Mouse (Mus musculus) hindbrain, embryonic 16.5 days (tissue): ENCODE results near the gene Gm3448. TPM values are rescaled to one million over a fixed set of nuclear protein-coding genes. Genes with fewer than 3 reads are reported as not detected.
"Not testable (repeated sequence)": the region's sequence is repeated elsewhere in the genome, so short reads cannot be mapped to it uniquely, and the experiment has no call there.

ENCODE experiments used
- ATAC-seq: fragments of 200-750 bp; cut with Nextera tagmentation; 2 replicates; pipeline ENCODE4 v1.8.0; 2017; ENCODE audit warnings: moderate TSS enrichment, moderate library complexity
- H3K27ac ChIP-seq: fragments of 300-500 bp; sonication (generic); 2 replicates; pipeline ENCODE4 v1.5.1; 2014; ENCODE audit warnings: low read depth, mild to moderate bottlenecking, control low read depth, low read length, moderate library complexity
- H3K27me3 ChIP-seq: fragments of 300-500 bp; sonication (generic); replicated peaks from 2 replicates; pipeline ENCODE4 v1.6.1; 2014; ENCODE audit warnings: low read length; ENCODE audit not compliant: control insufficient read depth, insufficient read depth
- H3K36me3 ChIP-seq: fragments of 300-500 bp; sonication (generic); 2 replicates; pipeline ENCODE4 v1.6.1; 2014; ENCODE audit warnings: mild to moderate bottlenecking, low read length, moderate library complexity, mixed read lengths; ENCODE audit not compliant: control insufficient read depth, insufficient read depth
- H3K4me1 ChIP-seq: fragments of 300-500 bp; sonication (generic); 2 replicates; pipeline ENCODE4 v1.6.1; 2014; ENCODE audit warnings: low read depth, low read length; ENCODE audit not compliant: control insufficient read depth, insufficient read depth
- H3K4me2 ChIP-seq: fragments of 300-500 bp; sonication (generic); 2 replicates; pipeline ENCODE4 v1.6.1; 2014; ENCODE audit warnings: mild to moderate bottlenecking, low read length, control low read depth, moderate library complexity
- H3K4me3 ChIP-seq: fragments of 300-500 bp; sonication (generic); 2 replicates; pipeline ENCODE4 v1.5.1; 2014; ENCODE audit warnings: mild to moderate bottlenecking, low read length, control low read depth, moderate library complexity
- H3K9ac ChIP-seq: fragments of 300-500 bp; sonication (generic); 2 replicates; pipeline ENCODE4 v1.6.1; 2014; ENCODE audit warnings: low read depth, mild to moderate bottlenecking, control low read depth, low read length, moderate library complexity
- H3K9me3 ChIP-seq: fragments of 300-500 bp; sonication (generic); 2 replicates; pipeline ENCODE4 v1.6.1; 2014; ENCODE audit warnings: mild to moderate bottlenecking, low read length, moderate library complexity; ENCODE audit not compliant: control insufficient read depth
- WGBS: fragments of 180-500 bp; shearing (Covaris S2); extraction: QIAGEN DNeasy Blood & Tissue Kit; methylation state at CpG from one replicate; pipeline ENCODE4 v1.1.7; 2014; 5-methylcytosine and 5-hydroxymethylcytosine counted together
- polyA plus RNA-seq: library from polyadenylated mRNA; unstranded; fragments of >200 nt; fragmentation: Nextera tagmentation; extraction: Ambion mirVana; gene quantifications from 2 replicates; pipeline ENCODE4 v1.2.1, GENCODE M21; 2015

Gene Gm3448
- polyA plus RNA-seq, 1 experiment from 2014 or later, result 3.7 TPM

GRCm38 (mm10) chr17:14977718-14978361 is 63.5 kb downstream of the Gm3448 start:
- H3K4me3 ChIP-seq, H3K9ac ChIP-seq, H3K4me1 ChIP-seq, H3K36me3 ChIP-seq, H3K27me3 ChIP-seq, H3K9me3 ChIP-seq, H3K4me2 ChIP-seq, ATAC-seq, H3K27ac ChIP-seq: not testable (repeated sequence)
- 3% methylated on average over 4 of the region's 7 CpGs for WGBS

GRCm38 (mm10) chr17:14968373-14968913 is 72.9 kb downstream of the Gm3448 start:
- H3K27me3 ChIP-seq, H3K9me3 ChIP-seq, H3K4me2 ChIP-seq, ATAC-seq, H3K9ac ChIP-seq, H3K36me3 ChIP-seq, H3K4me3 ChIP-seq, H3K4me1 ChIP-seq, H3K27ac ChIP-seq: not testable (repeated sequence)
- no CpG with 5 or more reads among the region's 6 CpGs for WGBS

- H3K4me3 ChIP-seq, H3K4me1 ChIP-seq, H3K27ac ChIP-seq, H3K4me2 ChIP-seq, H3K9ac ChIP-seq, H3K27me3 ChIP-seq, H3K9me3 ChIP-seq, H3K36me3 ChIP-seq: not testable (repeated sequence)
- WGBS, result no CpG with 5 or more reads among the region's 44 CpGs
- peak; percentile 95 for ATAC-seq
Measured at GRCm38 (mm10) chr17:14961557-14962154, 79.7 kb downstream of the Gm3448 start.

GRCm38 (mm10) chr17:14960951-14961556 is 80.3 kb downstream of the Gm3448 start, which contains the start of gene Phf10:
TSS of gene Phf10 (minus strand) at chr17:14961273.
- not testable (repeated sequence) for H3K27me3 ChIP-seq, H3K36me3 ChIP-seq, H3K9me3 ChIP-seq, H3K4me1 ChIP-seq
- under 1% methylated on average over 40 of the region's 100 CpGs for WGBS
- peak within 1 kb of the TSS; percentile 72 for H3K4me3 ChIP-seq
- peak within 1 kb of the TSS; percentile 80 for H3K9ac ChIP-seq
- peak within 1 kb of the TSS; percentile 67; the same call in 1 of the 2 replicates for H3K27ac ChIP-seq
- H3K4me2 ChIP-seq, result peak within 1 kb of the TSS; percentile 99
- peak; percentile 82 for ATAC-seq

- Histone ChIP-seq H3K4me1 (peaks cover 6% of the 10 kb centered on the region), H3K4me2 (peak overlapping the region; percentile 99), H3K4me3 (peak overlapping the region; percentile 72), H3K36me3 (no peaks in the 10 kb centered on the region), H3K27me3 (no peaks in the 10 kb centered on the region), H3K27ac (no peak overlapping the region), H3K9me3 (no peaks in the 10 kb centered on the region), H3K9ac (peak overlapping the region; percentile 80)
- peak; percentile 3; the same call in 1 of the 2 replicates for ATAC-seq
- under 1% methylated on average over 8 of the region's 23 CpGs for WGBS
Measured at GRCm38 (mm10) chr17:14960520-14960919, 80.8 kb downstream of the Gm3448 start.

GRCm38 (mm10) chr17:14959979-14960378 is 81.4 kb downstream of the Gm3448 start:
- 14% methylated on average over 3 of the region's 3 CpGs for WGBS
- H3K4me2 ChIP-seq, result peak overlapping the region; percentile 49
- peaks cover 6% of the 10 kb centered on the region for H3K4me1 ChIP-seq
- H3K9ac ChIP-seq, result peak overlapping the region; percentile 6; the same call in 1 of the 2 replicates
- no peaks in the 10 kb centered on the region for H3K27me3 ChIP-seq
- no peak for ATAC-seq
- H3K36me3 ChIP-seq, result no peaks in the 10 kb centered on the region
- no peak overlapping the region for H3K27ac ChIP-seq
- no peaks in the 10 kb centered on the region for H3K9me3 ChIP-seq
- H3K4me3 ChIP-seq, result peak overlapping the region; percentile 7; the same call in 1 of the 2 replicates

- H3K36me3 ChIP-seq, result peaks cover 6% of the 10 kb centered on the region
- H3K9me3 ChIP-seq, result no peaks in the 10 kb centered on the region
- no peaks in the 10 kb centered on the region for H3K27me3 ChIP-seq
- no peak overlapping the region for H3K4me3 ChIP-seq
- H3K9ac ChIP-seq, result no peak overlapping the region
- 90% methylated on average over 5 of the region's 5 CpGs for WGBS
- peaks cover 6% of the 10 kb centered on the region for H3K4me1 ChIP-seq
- no peak overlapping the region for H3K4me2 ChIP-seq
- ATAC-seq, result no peak
- H3K27ac ChIP-seq, result no peak overlapping the region
Measured at GRCm38 (mm10) chr17:14958686-14959327, 82.5 kb downstream of the Gm3448 start.

GRCm38 (mm10) chr17:14953452-14953851 is 87.9 kb downstream of the Gm3448 start:
- H3K4me1 ChIP-seq, result no peaks in the 10 kb centered on the region
- no peak overlapping the region for H3K4me2 ChIP-seq
- no peak for ATAC-seq
- H3K36me3 ChIP-seq, result peaks cover 30% of the 10 kb centered on the region
- 86% methylated on average over 8 of the region's 8 CpGs for WGBS
- H3K4me3 ChIP-seq, result no peak overlapping the region
- no peak overlapping the region for H3K27ac ChIP-seq
- no peak overlapping the region for H3K9ac ChIP-seq
- H3K9me3 ChIP-seq, result no peaks in the 10 kb centered on the region
- H3K27me3 ChIP-seq, result no peaks in the 10 kb centered on the region
